ENCODE assay signal across 7 mouse cellular contexts in genomic region chr2:145786618-145786932, GRCm38 (mm10).
DNase-seq lines count a peak whose midpoint lies in the region; ATAC-seq lines count a peak whose summit lies in the region.

No protein-coding gene starts in this region.

- H3K27ac ChIP-seq in lung, embryonic 16.5 days (ENCODE audit: low read length): peak overlapping the region; percentile 93
- H3K27ac ChIP-seq in forebrain, embryonic 14.5 days (ENCODE audit: low read depth, low read length): no peak overlapping the region
- peak overlapping the region; percentile 91 for H3K27ac ChIP-seq in limb, embryonic 15.5 days
- H3K27ac ChIP-seq in stomach, embryonic 15.5 days: peak overlapping the region; percentile 81

- 4% methylated on average over 3 of the region's 3 CpGs for WGBS in lung, embryonic 16.5 days
- 10% methylated on average over 3 of the region's 3 CpGs for WGBS in forebrain, embryonic 14.5 days
- WGBS in limb, embryonic 15.5 days: 12% methylated on average over 3 of the region's 3 CpGs
- whole genome bisulfite sequencing in stomach, embryonic 15.5 days: 9% methylated on average over 3 of the region's 3 CpGs

- no peaks in the 10 kb centered on the region for H3K9me3 ChIP-seq in lung, embryonic 16.5 days (ENCODE audit: control insufficient read depth, low read length)
- H3K9me3 ChIP-seq in forebrain, embryonic 14.5 days (replicated peaks; ENCODE audit: control insufficient read depth, low read length): no peaks in the 10 kb centered on the region
- no peaks in the 10 kb centered on the region for H3K9me3 ChIP-seq in limb, embryonic 15.5 days
- no peaks in the 10 kb centered on the region for H3K9me3 ChIP-seq in stomach, embryonic 15.5 days

- H3K27me3 ChIP-seq in lung, embryonic 16.5 days (ENCODE audit: control insufficient read depth, insufficient read depth, low read depth, low read length): no peaks in the 10 kb centered on the region
- H3K27me3 ChIP-seq in forebrain, embryonic 14.5 days (replicated peaks; ENCODE audit: control insufficient read depth, insufficient read depth, low read length): no peaks in the 10 kb centered on the region
- H3K27me3 ChIP-seq in limb, embryonic 15.5 days: no peaks in the 10 kb centered on the region
- no peaks in the 10 kb centered on the region for H3K27me3 ChIP-seq in stomach, embryonic 15.5 days (replicated peaks)

- no peak for DNase-seq in lung, postnatal 4 days
- no peak for DNase-seq in forebrain, embryonic 14.5 days (ENCODE audit: low spot score)
- DNase-seq in gastrocnemius, postnatal 4 days (ENCODE audit: low spot score in 2 of 2): no peak
- DNase-seq in ovary, postnatal 14 days (ENCODE audit: low spot score): no peak

- peak overlapping the region; percentile 71 for H3K9ac ChIP-seq in lung, embryonic 16.5 days (ENCODE audit: low read length)
- H3K9ac ChIP-seq in forebrain, embryonic 14.5 days (ENCODE audit: low read length): peak overlapping the region; percentile 35; the same call in 1 of the 2 replicates
- H3K9ac ChIP-seq in limb, embryonic 15.5 days: peak overlapping the region; percentile 15; the same call in 1 of the 2 replicates
- no peak overlapping the region for H3K9ac ChIP-seq in stomach, embryonic 15.5 days

- peak overlapping the region; percentile 48 for H3K4me3 ChIP-seq in lung, embryonic 16.5 days (ENCODE audit: low read length)
- H3K4me3 ChIP-seq in forebrain, embryonic 14.5 days (ENCODE audit: low read depth, low read length): peak overlapping the region; percentile 10
- H3K4me3 ChIP-seq in limb, embryonic 15.5 days: peak overlapping the region; percentile 36
- H3K4me3 ChIP-seq in stomach, embryonic 15.5 days (replicated peaks): peak overlapping the region; percentile 36

- H3K4me1 ChIP-seq in lung, embryonic 16.5 days (replicated peaks; ENCODE audit: control insufficient read depth, insufficient read depth, low read length): peaks cover 36% of the 10 kb centered on the region
- peaks cover 8% of the 10 kb centered on the region for H3K4me1 ChIP-seq in forebrain, embryonic 14.5 days (ENCODE audit: control insufficient read depth, insufficient read depth, low read length)
- peaks cover 38% of the 10 kb centered on the region for H3K4me1 ChIP-seq in limb, embryonic 15.5 days
- H3K4me1 ChIP-seq in stomach, embryonic 15.5 days: peaks cover 31% of the 10 kb centered on the region

- peak overlapping the region; percentile 68 for H3K4me2 ChIP-seq in lung, embryonic 16.5 days (ENCODE audit: low read depth, low read length)
- peak overlapping the region; percentile 48 for H3K4me2 ChIP-seq in forebrain, embryonic 14.5 days (ENCODE audit: low read length)
- H3K4me2 ChIP-seq in limb, embryonic 15.5 days: peak overlapping the region; percentile 58
- peak overlapping the region; percentile 60 for H3K4me2 ChIP-seq in stomach, embryonic 15.5 days

- ATAC-seq in lung, embryonic 16.5 days (ENCODE audit: low read depth): no peak
- ATAC-seq in forebrain, embryonic 14.5 days: no peak
- no peak for ATAC-seq in limb, embryonic 15.5 days (ENCODE audit: insufficient number of reproducible peaks, low FRiP score, low TSS enrichment, low read depth)
- no peak for ATAC-seq in stomach, embryonic 15.5 days (ENCODE audit: insufficient read depth, low FRiP score, low read depth)

- H3K36me3 ChIP-seq in lung, embryonic 16.5 days (ENCODE audit: control insufficient read depth, insufficient read depth, low read length): no peaks in the 10 kb centered on the region
- no peaks in the 10 kb centered on the region for H3K36me3 ChIP-seq in forebrain, embryonic 14.5 days (ENCODE audit: control insufficient read depth, insufficient read depth, low read length)
- no peaks in the 10 kb centered on the region for H3K36me3 ChIP-seq in limb, embryonic 15.5 days
- no peaks in the 10 kb centered on the region for H3K36me3 ChIP-seq in stomach, embryonic 15.5 days
